Mouse (Mus musculus) pancreas, adult 10 weeks (tissue): ENCODE results near the gene St8sia1. TPM values are rescaled to one million over a fixed set of nuclear protein-coding genes. Genes with fewer than 3 reads are reported as not detected.

Source experiments
- polyA plus RNA-seq: library from polyadenylated mRNA; stranded (reverse); fragments of 350-450 nt; fragmentation: Illumina TruSeq; extraction: RNeasy Lipid Tissue Mini Kit (QIAGEN cat#74804); gene quantifications from one replicate; pipeline ENCODE4 v1.2.3, GENCODE M21; 2015; ENCODE audit warnings: low read depth, low replicate concordance; ENCODE audit not compliant: insufficient read depth

The St8sia1 gene
- polyA plus RNA-seq: 1.1 TPM

DNA sequence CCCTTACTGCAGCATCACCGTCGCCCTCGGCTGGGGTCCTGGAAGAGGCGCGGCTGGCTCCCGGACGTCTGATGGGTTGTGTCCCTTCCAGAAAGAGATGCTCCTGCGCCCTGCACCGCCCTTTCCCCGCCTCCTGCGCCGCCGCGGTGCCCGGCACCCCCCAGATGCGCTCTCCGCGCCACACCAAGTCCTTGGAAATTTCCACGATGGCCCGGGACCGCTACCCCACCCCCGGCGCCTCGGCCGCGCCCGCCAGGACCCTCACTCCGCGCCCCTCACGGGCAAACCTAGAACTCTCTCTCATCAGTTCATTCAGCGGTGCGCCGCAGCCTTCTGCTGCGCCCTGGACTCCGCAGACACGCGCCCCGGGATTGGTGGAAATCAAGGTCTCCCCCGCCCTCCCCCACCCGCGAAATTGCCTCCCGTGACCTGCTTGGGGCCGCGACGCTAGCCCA is at the start of gene St8sia1:
Gene St8sia1 (minus strand): TSS at position 377 of the 455 bp plus-strand sequence.

DNA sequence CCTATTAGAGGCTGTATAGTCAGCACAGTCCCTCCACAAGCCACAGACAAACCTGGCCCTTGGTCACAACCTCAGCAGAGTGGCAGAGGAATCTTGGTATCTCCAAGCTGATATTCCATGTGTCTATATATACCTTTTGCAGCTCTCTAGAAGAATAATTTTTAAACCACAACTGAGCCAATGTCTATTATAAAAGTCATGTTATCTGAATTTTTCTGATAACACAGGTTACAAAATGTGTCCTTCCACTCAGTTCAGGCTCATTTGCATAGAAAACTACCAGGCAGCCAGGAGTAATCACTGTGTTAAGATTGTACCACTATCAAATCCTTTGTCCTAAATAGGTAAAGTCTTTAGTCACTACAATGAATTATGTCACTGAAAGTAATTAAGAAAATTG is 159.8 kb downstream of the St8sia1 start, which contains the start of gene Sult6b2:
Gene Sult6b2 (minus strand): TSS at position 101 of the 400 bp plus-strand sequence.

Other genes starting within 250 kb of the St8sia1 start
- gene Cmas, start 207.8 kb downstream of the St8sia1 start, polyA plus RNA-seq: 12.5 TPM
- gene Sult6b2, start 159.9 kb downstream of the St8sia1 start, polyA plus RNA-seq: not detected
- 6.6 TPM for gene C2cd5, start 135.7 kb upstream of the St8sia1 start, polyA plus RNA-seq
- gene Etnk1, start 202.8 kb upstream of the St8sia1 start, polyA plus RNA-seq: 13.5 TPM